Mouse (Mus musculus): Measurements from ENCODE around the gene Diexf.

DNA sequence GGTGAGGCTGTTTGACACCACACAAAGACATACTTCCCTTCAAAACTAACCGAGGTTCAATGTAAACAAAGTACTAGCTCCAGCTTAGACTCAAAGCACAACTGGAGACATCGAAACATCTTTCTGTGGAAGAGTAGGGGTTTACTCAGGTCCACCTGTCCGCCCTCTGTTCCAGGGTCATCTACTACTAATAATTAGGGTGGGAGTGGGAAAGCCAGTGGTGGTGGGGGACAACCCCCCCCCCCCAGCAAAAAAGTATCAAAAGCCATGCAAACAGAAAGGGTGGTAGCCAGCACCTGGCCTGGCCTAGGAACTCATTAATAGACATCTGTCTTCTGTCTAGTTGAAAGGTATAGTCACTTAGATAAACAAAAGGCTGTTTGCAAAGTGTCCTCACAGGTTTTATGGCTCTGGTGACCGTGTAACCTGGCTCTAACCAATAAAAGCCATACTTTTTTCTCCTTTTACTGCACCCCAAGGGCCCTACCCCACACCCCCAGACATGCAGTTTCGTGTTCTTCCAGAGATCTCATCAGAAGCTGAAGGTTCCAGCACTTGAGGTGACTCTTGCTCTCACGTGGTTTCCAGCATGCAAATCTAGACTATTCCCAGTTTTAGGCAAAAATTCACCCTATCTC lies 1.4 kb upstream of the Diexf start:
- TF ChIP-seq POLR2A (IDR thresholded peaks at IDR 0.05; ENCODE audit: low read depth, low read length) = no peak
- no peak for TF ChIP-seq CTCF (IDR thresholded peaks at IDR 0.05; ENCODE audit: borderline replicate concordance, insufficient read depth, low read length)

All from embryonic fibroblast, embryonic 13.5 days (primary cell).